Mouse (Mus musculus) stomach, embryonic 14.5 days (tissue): ENCODE data around the gene Col4a1. TPM values are rescaled to one million over a fixed set of nuclear protein-coding genes. Genes with fewer than 3 reads are reported as not detected.

Source experiments
- ATAC-seq: fragments of 200-750 bp; cut with Nextera tagmentation; 2 replicates; pipeline ENCODE4 v1.8.0; 2017; ENCODE audit warnings: low read depth, moderate TSS enrichment; ENCODE audit not compliant: insufficient number of reproducible peaks, insufficient read depth, low FRiP score
- H3K27ac ChIP-seq: fragments of 300-500 bp; sonication (generic); 2 replicates; pipeline ENCODE4 v1.5.1; 2014; ENCODE audit warnings: mild to moderate bottlenecking, low read length, moderate library complexity, mixed read lengths
- H3K27me3 ChIP-seq: fragments of 300-500 bp; sonication (generic); 2 replicates; pipeline ENCODE4 v1.6.1; 2014; ENCODE audit warnings: low read length, control low read depth, mixed read lengths; ENCODE audit not compliant: control insufficient read depth, insufficient read depth
- H3K36me3 ChIP-seq: fragments of 300-500 bp; sonication (generic); 2 replicates; pipeline ENCODE4 v1.6.1; 2014; ENCODE audit warnings: mild to moderate bottlenecking, control low read depth, low read length, moderate library complexity, mixed read lengths; ENCODE audit not compliant: control insufficient read depth, insufficient read depth
- H3K4me1 ChIP-seq: fragments of 300-500 bp; sonication (generic); 2 replicates; pipeline ENCODE4 v1.6.1; 2014; ENCODE audit warnings: low read length, control low read depth, mixed read lengths; ENCODE audit not compliant: control insufficient read depth, insufficient read depth
- H3K4me2 ChIP-seq: fragments of 300-500 bp; sonication (generic); replicated peaks from 2 replicates; pipeline ENCODE4 v1.6.1; 2014; ENCODE audit warnings: low read depth, low read length, control low read depth
- H3K4me3 ChIP-seq: fragments of 300-500 bp; sonication (generic); 2 replicates; pipeline ENCODE4 v1.5.1; 2014; ENCODE audit warnings: low read depth, low read length, control low read depth
- H3K9ac ChIP-seq: fragments of 300-500 bp; sonication (generic); replicated peaks from 2 replicates; pipeline ENCODE4 v1.6.1; 2014; ENCODE audit warnings: low read depth, mild to moderate bottlenecking, control low read depth, low read length, moderate library complexity, mixed read lengths
- H3K9me3 ChIP-seq: fragments of 300-500 bp; sonication (generic); 2 replicates; pipeline ENCODE4 v1.6.1; 2016; ENCODE audit warnings: low read depth, low read length, control low read depth; ENCODE audit not compliant: control insufficient read depth
- WGBS: fragments of 180-500 bp; shearing (Covaris S2); extraction: QIAGEN DNeasy Blood & Tissue Kit; methylation state at CpG from one replicate; pipeline ENCODE4 v1.1.7; 2014; 5-methylcytosine and 5-hydroxymethylcytosine counted together
- polyA plus RNA-seq: library from polyadenylated mRNA; unstranded; fragments of >200 nt; fragmentation: Nextera tagmentation; extraction: Ambion mirVana; gene quantifications from 2 replicates; pipeline ENCODE4 v1.2.1, GENCODE M21; 2014

Col4a1 gene
- polyA plus RNA-seq, 1 experiment from 2014 or later, result 216 TPM

GRCm38 (mm10) chr8:11324801-11325395, 12.3 kb upstream of the Col4a1 start:
- H3K27ac ChIP-seq, result peak overlapping the region; percentile 15; the same call in 1 of the 2 replicates
- H3K27me3 ChIP-seq, result no peaks in the 10 kb centered on the region
- H3K9ac ChIP-seq, result no peak overlapping the region
- H3K4me1 ChIP-seq, result peaks cover 12% of the 10 kb centered on the region; the same call in 1 of the 2 replicates
- no peak overlapping the region for H3K4me2 ChIP-seq
- H3K9me3 ChIP-seq, result no peaks in the 10 kb centered on the region
- WGBS, result 70% methylated on average over 6 of the region's 6 CpGs
- H3K36me3 ChIP-seq, result no peaks in the 10 kb centered on the region
- no peak overlapping the region for H3K4me3 ChIP-seq
- no peak for ATAC-seq

DNA sequence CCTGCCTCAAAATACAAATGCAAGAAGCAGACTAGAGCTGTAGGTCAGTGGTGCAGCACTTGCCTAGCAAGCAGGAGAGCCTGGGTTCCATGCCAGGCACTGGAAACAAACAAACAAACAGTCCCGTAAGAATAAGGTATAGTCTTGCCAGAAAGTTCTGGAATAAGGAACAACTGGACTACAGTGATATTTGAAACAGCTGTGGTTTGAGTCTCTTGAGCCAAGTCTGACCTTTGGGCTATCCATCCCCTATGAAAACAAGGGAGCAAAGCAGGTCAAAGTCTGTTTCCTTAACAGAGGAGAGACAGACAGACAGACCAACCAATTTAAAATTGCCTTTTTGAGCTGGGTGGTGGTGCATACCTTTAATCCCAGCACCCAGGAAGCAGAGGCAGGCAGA, 11.1 kb upstream of the Col4a1 start:
- ATAC-seq, result no peak
- H3K4me2 ChIP-seq, result no peak overlapping the region
- 75% methylated on average over 1 of the region's 1 CpGs for WGBS
- H3K27ac ChIP-seq, result no peak overlapping the region
- H3K36me3 ChIP-seq, result no peaks in the 10 kb centered on the region
- peaks cover 12% of the 10 kb centered on the region; the same call in 1 of the 2 replicates for H3K4me1 ChIP-seq
- no peaks in the 10 kb centered on the region for H3K27me3 ChIP-seq
- H3K4me3 ChIP-seq, result no peak overlapping the region
- no peaks in the 10 kb centered on the region for H3K9me3 ChIP-seq
- no peak overlapping the region for H3K9ac ChIP-seq

- Histone ChIP-seq H3K4me1 (peaks cover 8% of the 10 kb centered on the region; the same call in 1 of the 2 replicates), H3K36me3 (no peaks in the 10 kb centered on the region), H3K9ac (no peak overlapping the region), H3K4me3 (no peak overlapping the region), H3K4me2 (no peak overlapping the region), H3K27me3 (no peaks in the 10 kb centered on the region), H3K27ac (no peak overlapping the region; the same call in 1 of the 2 replicates), H3K9me3 (no peaks in the 10 kb centered on the region)
- ATAC-seq, result no peak
- WGBS, result 89% methylated on average over 5 of the region's 5 CpGs
Measured at GRCm38 (mm10) chr8:11322724-11323585, 10.3 kb upstream of the Col4a1 start.

DNA sequence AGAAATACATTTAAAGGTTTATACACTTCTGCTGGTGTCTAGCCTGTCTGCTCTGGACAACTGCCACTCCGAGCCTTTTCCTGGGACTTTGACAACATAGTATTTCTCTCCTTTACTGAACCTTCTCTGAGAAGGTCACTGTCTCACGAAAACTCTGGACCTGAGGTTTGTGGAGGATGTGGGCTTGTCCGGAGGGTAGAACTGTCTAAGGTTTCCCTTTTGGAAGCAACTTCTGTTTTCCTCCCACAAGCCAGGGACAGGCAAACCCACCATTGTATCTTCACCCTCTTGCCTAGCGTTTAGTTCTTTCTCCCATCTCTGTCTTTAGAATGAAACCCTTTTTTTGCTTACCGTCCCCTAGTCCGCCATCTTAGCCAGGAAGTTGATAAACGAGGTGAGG, 9.2 kb upstream of the Col4a1 start:
- 84% methylated on average over 7 of the region's 7 CpGs for WGBS
- no peak overlapping the region for H3K4me3 ChIP-seq
- H3K9ac ChIP-seq, result no peak overlapping the region
- no peak for ATAC-seq
- H3K4me1 ChIP-seq, result 0 out of 2 replicates have a peak, but pooled peaks cover 5% of the 10 kb centered on the region
- H3K9me3 ChIP-seq, result no peaks in the 10 kb centered on the region
- H3K4me2 ChIP-seq, result no peak overlapping the region
- H3K27me3 ChIP-seq, result no peaks in the 10 kb centered on the region
- H3K36me3 ChIP-seq, result no peaks in the 10 kb centered on the region
- peak overlapping the region; percentile 27; the same call in 1 of the 2 replicates for H3K27ac ChIP-seq

- H3K36me3 ChIP-seq, result no peaks in the 10 kb centered on the region
- H3K4me1 ChIP-seq, result peaks cover 4% of the 10 kb centered on the region; the same call in 1 of the 2 replicates
- H3K27me3 ChIP-seq, result no peaks in the 10 kb centered on the region
- no peak overlapping the region for H3K4me2 ChIP-seq
- ATAC-seq, result no peak
- H3K9me3 ChIP-seq, result no peaks in the 10 kb centered on the region
- 83% methylated on average over 11 of the region's 11 CpGs for WGBS
- no peak overlapping the region for H3K27ac ChIP-seq
- no peak overlapping the region for H3K4me3 ChIP-seq
- H3K9ac ChIP-seq, result no peak overlapping the region
Measured at GRCm38 (mm10) chr8:11319405-11319804, 6.8 kb upstream of the Col4a1 start.

DNA sequence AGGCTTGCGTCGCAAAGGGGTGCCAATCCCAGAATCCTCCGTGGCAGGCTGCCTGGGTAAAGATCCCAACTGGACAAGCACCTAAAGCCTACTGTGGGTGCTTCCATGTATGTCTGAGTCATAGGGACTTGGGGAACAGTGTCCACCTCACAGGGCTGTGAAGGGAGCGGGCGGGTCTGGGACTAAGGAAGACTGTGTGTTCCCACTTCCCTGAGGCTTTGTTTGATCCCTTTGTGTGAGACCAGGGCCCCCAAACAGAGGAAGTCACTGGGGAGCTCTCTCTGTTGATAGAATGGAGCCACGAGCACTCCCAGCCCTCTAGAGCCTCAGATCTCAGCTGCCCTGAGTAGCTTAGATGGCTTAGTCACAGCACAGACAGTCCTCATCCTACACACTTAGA, 3.5 kb upstream of the Col4a1 start:
- Histone ChIP-seq H3K36me3 (no peaks in the 10 kb centered on the region), H3K9ac (no peak overlapping the region), H3K27me3 (no peaks in the 10 kb centered on the region), H3K27ac (no peak overlapping the region), H3K4me3 (no peak overlapping the region), H3K4me2 (no peak overlapping the region), H3K4me1 (peaks cover 16% of the 10 kb centered on the region), H3K9me3 (no peaks in the 10 kb centered on the region)
- 84% methylated on average over 6 of the region's 6 CpGs for WGBS
- ATAC-seq, result no peak

- Histone ChIP-seq H3K36me3 (no peaks in the 10 kb centered on the region), H3K4me3 (no peak overlapping the region), H3K27ac (no peak overlapping the region), H3K9ac (no peak overlapping the region), H3K4me1 (peaks cover 18% of the 10 kb centered on the region), H3K27me3 (no peaks in the 10 kb centered on the region), H3K4me2 (no peak overlapping the region), H3K9me3 (no peaks in the 10 kb centered on the region)
- WGBS, result 81% methylated on average over 16 of the region's 16 CpGs
- no peak for ATAC-seq
Measured at GRCm38 (mm10) chr8:11315179-11315943, 2.7 kb upstream of the Col4a1 start.

DNA sequence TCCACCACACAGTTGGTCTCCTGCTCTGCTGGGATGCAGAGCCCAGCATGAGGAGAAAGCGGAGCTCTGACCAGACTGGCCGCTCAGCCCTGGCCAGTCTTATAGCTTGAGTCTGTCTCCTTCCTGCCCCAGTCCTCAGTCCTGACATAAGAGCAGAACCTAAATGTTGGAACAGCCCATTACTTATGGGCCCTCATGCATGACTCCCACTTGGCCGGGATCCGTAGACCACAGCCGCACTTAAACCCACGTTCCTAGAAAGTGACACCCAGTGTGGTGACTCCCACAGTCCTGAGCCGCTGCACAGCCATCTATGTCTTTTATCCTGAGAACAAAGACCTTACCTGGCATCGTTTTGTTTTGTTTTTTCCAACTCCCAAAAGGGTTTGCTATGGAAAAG, 2.0 kb upstream of the Col4a1 start:
- peak overlapping the region; percentile 82 for H3K4me2 ChIP-seq
- no peaks in the 10 kb centered on the region for H3K27me3 ChIP-seq
- peak overlapping the region; percentile 71; the same call in 1 of the 2 replicates for H3K4me3 ChIP-seq
- H3K9me3 ChIP-seq, result no peaks in the 10 kb centered on the region
- peaks cover 18% of the 10 kb centered on the region for H3K4me1 ChIP-seq
- peak overlapping the region; percentile 11; the same call in 1 of the 2 replicates for H3K9ac ChIP-seq
- no peak for ATAC-seq
- 86% methylated on average over 8 of the region's 8 CpGs for WGBS
- no peaks in the 10 kb centered on the region for H3K36me3 ChIP-seq
- H3K27ac ChIP-seq, result no peak overlapping the region
